Mouse (Mus musculus) olfactory bulb, adult 2 months (tissue): ENCODE measurements around the gene Nup62.

Experiments
- CTCF ChIP-seq: fragments of 200-500 bp; IDR thresholded peaks from 2 replicates; pipeline ENCODE4 v1.5.1; 2012; ENCODE audit warnings: low read depth, mild to moderate bottlenecking, low read length, moderate library complexity; ENCODE audit not compliant: insufficient read depth
- POLR2A ChIP-seq: fragments of 200-500 bp; IDR thresholded peaks from 2 replicates; pipeline ENCODE4 v1.6.1; 2012; ENCODE audit warnings: mild to moderate bottlenecking, low read depth, low read length, moderate library complexity; ENCODE audit not compliant: insufficient read depth

DNA sequence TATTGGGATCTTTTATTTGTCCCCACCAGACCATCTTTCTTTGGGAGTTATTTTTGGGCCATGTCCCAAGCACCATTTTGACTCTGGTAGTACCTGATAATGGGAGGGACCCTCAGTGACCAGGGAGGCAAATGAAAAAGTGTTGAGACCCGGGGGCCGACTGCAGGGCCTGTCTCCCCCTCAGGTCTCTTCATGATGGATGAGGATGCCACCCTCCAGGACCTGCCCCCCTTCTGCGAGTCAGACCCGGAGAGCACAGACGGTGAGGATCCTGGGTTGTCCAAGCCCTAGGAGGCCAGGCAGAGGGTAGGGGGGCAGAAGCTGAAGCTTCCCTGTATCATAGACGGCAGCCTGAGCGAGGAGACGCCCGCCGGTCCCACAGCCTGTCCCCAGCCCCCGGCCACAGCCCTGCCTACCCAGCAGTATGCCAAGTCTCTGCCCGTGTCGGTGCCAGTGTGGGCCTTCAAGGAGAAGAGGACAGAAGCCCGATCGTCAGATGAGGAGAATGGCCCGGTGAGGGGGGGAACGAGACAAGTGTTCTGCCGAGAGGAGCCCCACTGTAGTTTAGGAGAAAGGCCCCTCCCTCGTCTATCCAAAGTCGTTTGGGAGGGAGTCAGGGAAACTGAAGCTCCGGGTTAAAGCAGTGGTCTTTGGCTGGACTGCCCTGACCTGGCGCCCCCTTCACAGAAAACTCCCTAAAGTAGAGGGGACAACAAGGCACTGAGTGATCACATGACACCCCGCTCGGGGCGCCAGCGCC is 37.9 kb downstream of the Nup62 start:
- TF ChIP-seq POLR2A (no peak), CTCF (no peak)
